Mouse (Mus musculus): Measurements from ENCODE around the gene Sdk1. TPM values are rescaled to one million over a fixed set of nuclear protein-coding genes. Genes with fewer than 3 reads are reported as not detected.

Gene Sdk1
- polyA plus RNA-seq, 1 experiment from 2014 or later = 1.9 TPM

GRCm38 (mm10) chr5:142074561-142075500 is 833.5 kb downstream of the Sdk1 start:
- H3K9me3 ChIP-seq (ENCODE audit: control insufficient read depth, low read length) = no peaks in the 10 kb centered on the region
- H3K4me3 ChIP-seq (replicated peaks; ENCODE audit: low read depth, low read length) = no peak overlapping the region
- no peaks in the 10 kb centered on the region for H3K27me3 ChIP-seq (ENCODE audit: control insufficient read depth, insufficient read depth, low read length)
- no peak for ATAC-seq (ENCODE audit: low FRiP score, low TSS enrichment)
- peak overlapping the region; percentile 16; the same call in 1 of the 2 replicates for H3K27ac ChIP-seq (replicated peaks; ENCODE audit: low read depth, low read length)
- H3K9ac ChIP-seq (replicated peaks; ENCODE audit: low read length) = no peak overlapping the region
- H3K36me3 ChIP-seq (ENCODE audit: control insufficient read depth, insufficient read depth, low read length) = no peaks in the 10 kb centered on the region
- WGBS = 40% methylated on average over 13 of the region's 13 CpGs
- no peak overlapping the region for H3K4me2 ChIP-seq (ENCODE audit: low read length)
- H3K4me1 ChIP-seq (ENCODE audit: control insufficient read depth, insufficient read depth, low read length) = 0 out of 2 replicates have a peak, but pooled peaks cover 3% of the 10 kb centered on the region
- peak; percentile 53 for DNase-seq

- Histone ChIP-seq H3K27me3 (ENCODE audit: control insufficient read depth, insufficient read depth, low read length) (no peaks in the 10 kb centered on the region), H3K36me3 (ENCODE audit: control insufficient read depth, insufficient read depth, low read length) (no peaks in the 10 kb centered on the region), H3K9me3 (ENCODE audit: control insufficient read depth, low read length) (no peaks in the 10 kb centered on the region), H3K27ac (replicated peaks; ENCODE audit: low read depth, low read length) (no peak overlapping the region), H3K9ac (replicated peaks; ENCODE audit: low read length) (no peak overlapping the region), H3K4me1 (ENCODE audit: control insufficient read depth, insufficient read depth, low read length) (no peaks in the 10 kb centered on the region), H3K4me2 (ENCODE audit: low read length) (no peak overlapping the region), H3K4me3 (replicated peaks; ENCODE audit: low read depth, low read length) (no peak overlapping the region)
- 97% methylated on average over 3 of the region's 3 CpGs for WGBS
- DNase-seq (no peak), ATAC-seq (ENCODE audit: low FRiP score, low TSS enrichment) (no peak)
These were observed 839.4 kb downstream of the Sdk1 start for GRCm38 (mm10) chr5:142080661-142081060.

- no peak for DNase-seq
- H3K4me1 ChIP-seq (ENCODE audit: control insufficient read depth, insufficient read depth, low read length) = no peaks in the 10 kb centered on the region
- H3K27ac ChIP-seq (replicated peaks; ENCODE audit: low read depth, low read length) = no peak overlapping the region
- no peak overlapping the region for H3K4me3 ChIP-seq (replicated peaks; ENCODE audit: low read depth, low read length)
- ATAC-seq (ENCODE audit: low FRiP score, low TSS enrichment) = no peak
- no peak overlapping the region for H3K4me2 ChIP-seq (ENCODE audit: low read length)
- no peak overlapping the region for H3K9ac ChIP-seq (replicated peaks; ENCODE audit: low read length)
- no peaks in the 10 kb centered on the region for H3K36me3 ChIP-seq (ENCODE audit: control insufficient read depth, insufficient read depth, low read length)
- H3K27me3 ChIP-seq (ENCODE audit: control insufficient read depth, insufficient read depth, low read length) = no peaks in the 10 kb centered on the region
- no peaks in the 10 kb centered on the region for H3K9me3 ChIP-seq (ENCODE audit: control insufficient read depth, low read length)
- WGBS = 94% methylated on average over 3 of the region's 3 CpGs
These were observed 839.8 kb downstream of the Sdk1 start for GRCm38 (mm10) chr5:142081076-142081475.

- H3K27ac ChIP-seq (replicated peaks; ENCODE audit: low read depth, low read length) = no peak overlapping the region
- no peak overlapping the region for H3K4me2 ChIP-seq (ENCODE audit: low read length)
- H3K9ac ChIP-seq (replicated peaks; ENCODE audit: low read length) = no peak overlapping the region
- DNase-seq = no peak
- no peaks in the 10 kb centered on the region for H3K27me3 ChIP-seq (ENCODE audit: control insufficient read depth, insufficient read depth, low read length)
- ATAC-seq (ENCODE audit: low FRiP score, low TSS enrichment) = no peak
- H3K4me3 ChIP-seq (replicated peaks; ENCODE audit: low read depth, low read length) = no peak overlapping the region
- H3K36me3 ChIP-seq (ENCODE audit: control insufficient read depth, insufficient read depth, low read length) = no peaks in the 10 kb centered on the region
- H3K9me3 ChIP-seq (ENCODE audit: control insufficient read depth, low read length) = no peaks in the 10 kb centered on the region
- H3K4me1 ChIP-seq (ENCODE audit: control insufficient read depth, insufficient read depth, low read length) = no peaks in the 10 kb centered on the region
- 91% methylated on average over 11 of the region's 11 CpGs for WGBS
These were observed 855.1 kb downstream of the Sdk1 start for GRCm38 (mm10) chr5:142096377-142096841.

GRCm38 (mm10) chr5:142100176-142100575 is 858.9 kb downstream of the Sdk1 start:
- DNase-seq (peak; percentile 25), ATAC-seq (ENCODE audit: low FRiP score, low TSS enrichment) (no peak)
- Histone ChIP-seq H3K4me2 (ENCODE audit: low read length) (no peak overlapping the region), H3K9me3 (ENCODE audit: control insufficient read depth, low read length) (no peaks in the 10 kb centered on the region), H3K4me3 (replicated peaks; ENCODE audit: low read depth, low read length) (no peak overlapping the region), H3K27me3 (ENCODE audit: control insufficient read depth, insufficient read depth, low read length) (no peaks in the 10 kb centered on the region), H3K9ac (replicated peaks; ENCODE audit: low read length) (no peak overlapping the region), H3K4me1 (ENCODE audit: control insufficient read depth, insufficient read depth, low read length) (no peaks in the 10 kb centered on the region), H3K27ac (replicated peaks; ENCODE audit: low read depth, low read length) (no peak overlapping the region), H3K36me3 (ENCODE audit: control insufficient read depth, insufficient read depth, low read length) (no peaks in the 10 kb centered on the region)
- 40% methylated on average over 7 of the region's 7 CpGs for WGBS

GRCm38 (mm10) chr5:142107434-142107833 is 866.1 kb downstream of the Sdk1 start:
- no peak overlapping the region for H3K4me3 ChIP-seq (replicated peaks; ENCODE audit: low read depth, low read length)
- H3K9me3 ChIP-seq (ENCODE audit: control insufficient read depth, low read length) = no peaks in the 10 kb centered on the region
- H3K27ac ChIP-seq (replicated peaks; ENCODE audit: low read depth, low read length) = peak overlapping the region; percentile 63
- no peaks in the 10 kb centered on the region for H3K36me3 ChIP-seq (ENCODE audit: control insufficient read depth, insufficient read depth, low read length)
- H3K27me3 ChIP-seq (ENCODE audit: control insufficient read depth, insufficient read depth, low read length) = no peaks in the 10 kb centered on the region
- DNase-seq (peak; percentile 58), ATAC-seq (ENCODE audit: low FRiP score, low TSS enrichment) (no peak)
- H3K9ac ChIP-seq (replicated peaks; ENCODE audit: low read length) = no peak overlapping the region
- H3K4me2 ChIP-seq (ENCODE audit: low read length) = peak overlapping the region; percentile 5; the same call in 1 of the 2 replicates
- peaks cover 7% of the 10 kb centered on the region; the same call in 1 of the 2 replicates for H3K4me1 ChIP-seq (ENCODE audit: control insufficient read depth, insufficient read depth, low read length)
- 44% methylated on average over 11 of the region's 11 CpGs for WGBS

- Histone ChIP-seq H3K27me3 (ENCODE audit: control insufficient read depth, insufficient read depth, low read length) (no peaks in the 10 kb centered on the region), H3K4me1 (ENCODE audit: control insufficient read depth, insufficient read depth, low read length) (peaks cover 26% of the 10 kb centered on the region), H3K4me3 (replicated peaks; ENCODE audit: low read depth, low read length) (no peak overlapping the region), H3K4me2 (ENCODE audit: low read length) (no peak overlapping the region), H3K9me3 (ENCODE audit: control insufficient read depth, low read length) (no peaks in the 10 kb centered on the region), H3K9ac (replicated peaks; ENCODE audit: low read length) (no peak overlapping the region), H3K27ac (replicated peaks; ENCODE audit: low read depth, low read length) (no peak overlapping the region), H3K36me3 (ENCODE audit: control insufficient read depth, insufficient read depth, low read length) (no peaks in the 10 kb centered on the region)
- 94% methylated on average over 6 of the region's 6 CpGs for WGBS
- DNase-seq (no peak), ATAC-seq (ENCODE audit: low FRiP score, low TSS enrichment) (no peak)
These were observed 870.7 kb downstream of the Sdk1 start for GRCm38 (mm10) chr5:142111989-142112388.

- Histone ChIP-seq H3K9ac (replicated peaks; ENCODE audit: low read length) (no peak overlapping the region), H3K36me3 (ENCODE audit: control insufficient read depth, insufficient read depth, low read length) (no peaks in the 10 kb centered on the region), H3K9me3 (ENCODE audit: control insufficient read depth, low read length) (no peaks in the 10 kb centered on the region), H3K4me1 (ENCODE audit: control insufficient read depth, insufficient read depth, low read length) (peaks cover 19% of the 10 kb centered on the region), H3K27ac (replicated peaks; ENCODE audit: low read depth, low read length) (peak overlapping the region; percentile 57), H3K27me3 (ENCODE audit: control insufficient read depth, insufficient read depth, low read length) (no peaks in the 10 kb centered on the region), H3K4me2 (ENCODE audit: low read length) (no peak overlapping the region), H3K4me3 (replicated peaks; ENCODE audit: low read depth, low read length) (no peak overlapping the region)
- 8% methylated on average over 18 of the region's 18 CpGs for WGBS
- ATAC-seq (ENCODE audit: low FRiP score, low TSS enrichment) (peak; percentile 78), DNase-seq (peak; percentile 70)
These were observed 872.2 kb downstream of the Sdk1 start for GRCm38 (mm10) chr5:142113210-142114175.
